Mouse (Mus musculus) T-cell, adult 2 months (primary cell): ENCODE measurements around the gene Slc2a13.

ENCODE experiments used
- DNase-seq: peaks from one replicate; pipeline ENCODE4 v3.0.0; 2022; ENCODE audit warnings: low spot score

Gene Slc2a13

DNA sequence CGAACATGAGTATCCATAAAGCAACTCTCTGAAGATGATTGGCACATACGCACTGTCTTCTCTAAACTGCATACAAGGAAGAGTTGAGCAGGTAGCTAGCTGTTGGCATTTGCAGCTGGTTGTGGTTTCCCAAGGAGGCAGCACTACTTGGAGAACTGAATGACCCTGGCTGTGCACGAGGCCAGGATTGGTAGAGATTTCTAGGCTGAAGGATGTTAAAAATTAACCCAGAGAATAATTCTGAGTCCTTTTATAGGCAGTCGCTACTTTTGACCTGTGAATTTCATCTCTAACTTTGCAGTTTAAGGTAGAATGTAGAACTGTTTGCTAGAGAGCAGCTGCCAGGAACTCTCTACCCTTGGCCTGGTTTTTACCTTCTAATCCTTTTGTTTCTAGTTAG, 304.5 kb downstream of the Slc2a13 start:
- no peak for DNase-seq

DNA sequence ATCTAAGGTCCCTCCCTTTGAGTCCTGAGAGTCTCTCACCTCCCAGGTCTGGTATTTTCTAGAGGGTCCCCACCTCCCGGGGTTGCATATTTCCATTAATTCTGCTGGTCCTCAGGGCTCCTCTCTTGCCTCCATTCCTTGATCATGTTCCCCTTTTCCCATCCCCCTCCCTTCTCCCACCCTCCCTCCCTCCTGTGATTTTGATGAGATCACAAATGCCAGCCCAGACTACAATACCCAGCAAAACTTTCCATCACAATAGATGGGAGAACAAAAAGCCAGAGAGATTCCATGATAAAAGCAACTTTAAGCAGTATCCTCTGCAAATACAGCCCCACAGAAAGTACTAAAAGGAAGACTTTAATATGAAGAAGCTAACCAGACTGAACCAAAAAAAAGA, 309.1 kb downstream of the Slc2a13 start:
- no peak for DNase-seq

DNA sequence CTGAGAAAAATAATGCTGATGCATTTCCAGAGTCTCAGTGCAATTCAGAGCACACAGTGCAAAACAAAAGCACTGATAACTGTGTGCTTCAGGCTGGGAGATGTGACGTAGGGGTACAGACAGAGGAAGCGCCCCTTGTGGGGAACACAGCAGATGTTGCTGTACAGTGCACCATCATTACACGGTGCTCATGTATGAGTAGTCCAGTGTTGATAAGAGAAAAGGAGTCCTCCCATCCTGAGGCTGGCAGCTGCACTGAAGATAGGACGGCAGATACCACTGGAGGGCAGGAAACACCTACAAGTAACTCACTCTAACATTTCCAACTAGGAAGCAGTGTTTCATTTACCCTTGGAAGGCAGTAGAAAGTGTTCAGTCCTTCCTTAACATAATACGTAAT, 312.5 kb downstream of the Slc2a13 start:
- DNase-seq = no peak

DNA sequence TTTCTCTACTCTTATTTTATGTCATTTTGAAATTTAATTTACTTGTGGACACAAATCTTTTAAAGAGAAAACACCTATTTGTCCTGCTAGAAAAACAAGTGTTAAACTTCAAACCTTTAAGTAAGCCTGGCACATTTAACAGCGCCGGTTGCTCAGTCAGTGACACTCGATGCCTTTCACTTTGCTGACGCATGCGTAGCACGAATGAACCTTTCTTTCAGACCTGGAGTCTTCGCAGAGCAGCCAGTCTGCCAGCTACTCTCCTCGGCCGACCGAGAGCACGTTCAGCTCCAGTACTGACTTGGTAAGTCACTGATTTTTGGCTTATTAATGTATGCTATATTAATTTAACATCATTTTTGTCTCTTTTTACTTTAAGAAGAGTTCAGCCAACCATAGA, 315.9 kb downstream of the Slc2a13 start:
- DNase-seq = no peak

DNA sequence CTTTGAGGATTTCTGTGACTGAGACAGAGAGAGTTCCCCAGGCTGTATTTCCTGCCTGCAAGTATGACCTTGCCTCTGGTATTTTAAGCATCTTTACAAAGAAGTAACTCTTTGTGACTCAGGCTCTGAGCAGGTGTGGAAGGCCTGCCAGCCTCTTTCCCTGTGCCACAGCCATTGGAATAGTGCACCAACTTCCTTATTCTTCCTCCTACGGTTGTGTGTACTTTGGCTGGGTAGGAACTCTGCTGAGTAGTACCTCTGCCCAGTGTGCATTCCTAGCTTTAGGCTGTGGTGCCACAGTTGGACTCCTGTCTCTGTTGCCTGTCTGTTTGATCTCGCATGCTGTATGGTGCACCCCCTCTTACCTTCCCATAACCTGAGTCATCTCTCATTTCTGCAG, 317.8 kb downstream of the Slc2a13 start:
- no peak for DNase-seq

DNA sequence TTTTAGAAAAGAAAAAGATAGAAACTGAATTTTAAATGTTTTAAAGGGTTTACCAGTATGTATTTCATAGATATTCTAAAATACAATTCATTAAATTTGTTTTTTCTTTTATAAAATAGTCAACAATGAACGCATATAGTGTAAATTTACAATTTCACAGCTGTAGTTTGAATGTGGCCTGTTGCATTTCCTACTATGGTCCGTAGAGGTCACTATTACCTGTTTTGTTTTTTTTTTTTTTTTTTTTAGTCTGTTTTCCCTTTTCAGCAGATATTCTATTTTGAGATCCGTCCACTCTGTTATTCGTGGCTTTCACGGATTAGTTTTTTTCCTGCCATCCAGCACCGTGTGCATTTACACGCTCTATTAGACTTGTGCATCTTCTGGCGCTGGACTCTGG, 320.1 kb downstream of the Slc2a13 start:
- DNase-seq = no peak

DNA sequence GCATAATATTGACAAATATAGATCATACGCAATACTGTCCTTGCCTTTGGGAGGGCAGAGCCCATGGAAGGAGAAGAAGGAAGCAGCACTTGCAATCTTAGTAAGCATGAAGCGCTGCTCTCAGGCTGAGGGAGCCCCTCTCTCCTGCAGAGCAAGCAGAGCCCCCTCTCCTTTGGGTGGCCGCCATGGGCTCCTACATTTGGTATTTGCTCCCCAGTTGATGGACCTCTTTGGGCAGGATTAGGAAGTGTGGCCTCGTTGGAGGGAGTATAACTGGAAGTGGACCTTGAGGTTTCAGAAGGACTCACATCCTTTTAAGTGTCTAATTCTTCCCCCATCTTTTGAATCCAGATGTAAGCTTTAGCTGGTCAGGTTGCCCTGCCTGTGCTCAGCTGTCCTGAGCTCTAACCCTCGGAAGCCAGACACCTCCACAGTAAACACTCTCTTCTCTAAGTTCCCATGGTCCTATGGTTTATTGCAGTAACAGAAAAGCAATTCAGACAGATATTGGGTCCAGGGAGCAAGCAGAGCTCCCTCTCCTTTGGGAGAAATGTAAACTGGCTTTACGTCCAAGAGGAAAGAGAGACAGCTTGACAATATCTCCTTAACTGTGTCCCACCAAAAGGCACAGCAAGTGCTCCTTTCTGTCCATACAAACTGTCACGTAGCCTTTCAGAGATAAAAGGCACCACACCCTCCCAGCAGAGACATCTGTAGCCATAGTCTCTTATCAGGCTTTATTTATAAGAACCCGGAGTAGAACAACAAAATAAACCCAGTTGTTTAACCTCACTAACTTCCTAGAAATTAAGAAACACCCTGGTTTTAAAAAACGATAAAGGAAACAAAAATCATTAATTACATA, 321.3 kb downstream of the Slc2a13 start:
- no peak for DNase-seq

DNA sequence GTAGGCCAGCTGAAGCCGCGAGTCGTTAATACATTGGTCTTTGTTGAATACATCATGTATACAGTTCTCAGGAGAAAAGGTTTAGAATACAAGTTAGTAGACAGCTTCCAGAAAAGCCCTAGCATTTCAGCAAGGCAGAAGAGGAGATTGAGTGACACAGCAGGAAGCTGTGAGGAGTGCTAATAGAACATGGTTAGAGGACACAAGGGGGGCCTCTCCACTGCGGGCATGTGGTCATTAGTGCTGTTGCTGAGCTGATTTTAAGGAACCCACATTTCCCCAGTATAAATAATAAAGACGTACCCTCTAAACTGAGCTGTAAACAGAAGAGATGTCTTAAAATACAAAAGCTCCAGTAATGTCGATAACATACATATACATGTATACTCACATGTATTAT, 322.2 kb downstream of the Slc2a13 start:
- DNase-seq = no peak

DNA sequence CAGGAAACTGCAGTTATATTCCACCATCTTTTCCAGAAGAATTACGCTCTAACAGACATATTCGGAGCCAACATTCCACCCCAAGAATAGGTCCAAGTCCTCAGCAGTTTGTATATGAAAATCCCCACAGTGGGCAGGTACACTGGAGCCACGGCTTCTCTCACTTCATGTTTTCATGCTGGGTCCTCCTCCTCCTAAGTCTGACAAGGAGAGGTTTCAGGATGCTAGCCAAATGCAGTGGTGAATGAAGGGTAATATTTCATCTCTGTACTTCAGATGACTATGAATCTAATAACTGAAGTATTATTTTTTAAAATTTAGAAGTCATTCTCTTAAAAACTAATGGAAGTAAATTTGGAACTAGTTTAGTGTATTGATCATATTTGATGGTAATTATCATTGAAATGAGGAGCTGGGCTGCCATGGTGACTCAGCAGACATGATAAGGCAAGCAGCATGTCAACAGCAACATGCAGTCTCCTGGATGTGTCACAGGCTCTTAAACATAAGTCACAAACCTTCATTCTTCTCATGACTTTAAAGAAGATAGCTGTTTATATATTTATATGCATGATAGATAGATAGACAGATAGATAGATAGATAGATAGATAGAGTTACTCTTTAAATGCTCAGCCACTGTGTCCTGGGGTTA, 332.3 kb downstream of the Slc2a13 start:
- DNase-seq = no peak

DNA sequence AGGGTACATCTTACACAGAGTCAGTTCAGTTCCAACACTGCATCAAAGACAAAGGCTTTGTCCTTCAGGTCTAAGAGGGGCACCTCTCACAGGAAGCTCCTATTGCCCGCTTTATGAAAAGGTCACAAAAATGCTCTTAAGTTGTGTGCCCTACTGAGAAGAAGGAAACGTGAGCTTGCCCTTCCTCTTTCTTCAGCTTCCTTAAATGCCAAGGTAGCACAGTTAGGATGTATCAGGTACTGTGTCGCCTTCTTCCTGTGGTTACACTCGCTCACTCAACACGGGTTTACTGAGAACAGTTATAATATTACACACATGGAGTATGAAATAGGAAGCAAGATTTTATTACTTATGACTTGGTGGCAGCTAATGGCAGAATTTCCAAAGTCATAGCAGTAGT, 335.8 kb downstream of the Slc2a13 start:
- DNase-seq = no peak
